Mouse (Mus musculus) heart, postnatal 25 days (tissue): ENCODE data around the gene Slc16a1. TPM values are rescaled to one million over a fixed set of nuclear protein-coding genes. Genes with fewer than 3 reads are reported as not detected.
"Not testable (repeated sequence)": the region's sequence is repeated elsewhere in the genome, so short reads cannot be mapped to it uniquely, and the experiment has no call there.

Experiments used
- DNase-seq: peaks from one replicate; pipeline ENCODE4 v3.0.0; 2022; ENCODE audit warnings: low spot score
- intact Hi-C: fragments of 180-260 bp; cut with DNase I; formaldehyde crosslinking; loops from one replicate; pipeline ENCODE4 v1.15.1; 2025
- total RNA-seq, 2 experiments: library from RNA; stranded (reverse); gene quantifications; 2 replicates each; pipeline ENCODE4 v1.2.3; 2021

Slc16a1 gene
- total RNA-seq, 2 experiments from 2014 or later = 166 to 175 TPM

DNA sequence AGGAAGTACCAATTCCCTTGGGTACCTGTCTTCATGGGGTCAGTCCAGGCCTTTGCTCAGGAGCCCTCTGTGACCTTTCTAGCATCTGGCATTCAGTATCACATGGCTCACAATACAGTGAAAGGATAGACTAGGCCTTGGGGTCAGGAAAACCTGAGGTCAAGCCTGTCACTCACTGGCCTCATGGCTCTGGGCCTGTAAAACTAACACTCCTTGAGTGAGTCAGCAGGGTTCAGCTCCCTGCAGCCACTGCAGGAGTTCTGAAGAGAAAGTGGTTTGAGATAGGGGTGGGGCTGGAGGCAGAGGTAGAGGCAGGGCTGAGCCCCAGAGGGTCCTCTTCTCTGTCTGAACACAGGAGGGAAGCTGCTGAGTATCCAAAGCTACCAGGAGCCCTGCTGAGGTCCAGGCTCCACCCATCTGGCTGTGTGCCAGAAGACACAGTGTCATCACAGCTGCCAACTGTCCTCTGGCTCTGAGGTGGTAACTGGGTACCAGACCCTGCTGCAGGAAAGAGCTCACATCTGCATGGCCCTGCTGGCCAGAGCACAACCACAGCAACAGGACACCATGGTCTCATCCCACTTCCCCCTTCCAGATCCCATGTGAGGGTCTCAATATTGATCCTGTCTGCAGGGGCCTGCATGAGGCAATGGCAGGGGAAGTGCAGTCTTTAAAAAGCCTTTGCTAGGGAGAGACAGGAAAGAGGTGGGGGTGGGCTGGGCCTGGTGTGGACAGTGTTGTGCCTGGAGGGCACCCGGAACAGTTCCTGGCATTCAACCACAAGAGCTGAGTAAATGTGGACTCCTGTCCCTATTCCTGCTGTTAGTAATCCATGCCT, 31.9 kb downstream of the Slc16a1 start:
- intact Hi-C loops, DNase-seq: not testable (repeated sequence)

DNA sequence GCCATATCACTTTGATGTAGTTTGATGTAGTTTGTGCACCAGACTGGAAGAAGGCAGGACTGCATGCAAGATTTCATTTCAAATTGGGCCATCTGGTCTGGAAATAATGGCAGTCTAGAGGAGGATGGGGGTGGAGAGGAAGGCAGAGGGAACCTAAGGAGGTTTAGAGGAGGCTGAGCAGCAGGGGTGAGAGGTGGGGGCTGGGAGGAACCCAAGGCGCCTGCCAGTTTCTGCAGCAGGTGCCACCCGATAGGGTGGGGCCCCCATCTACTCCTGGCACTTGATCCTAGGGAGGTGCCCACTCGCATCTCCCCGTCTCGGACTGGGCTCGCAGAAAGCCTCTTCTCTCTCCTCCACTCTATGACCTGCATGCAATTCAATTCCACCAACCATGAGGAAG, 33.1 kb downstream of the Slc16a1 start:
- DNase-seq = no peak
- intact Hi-C loops = no loop called here

DNA sequence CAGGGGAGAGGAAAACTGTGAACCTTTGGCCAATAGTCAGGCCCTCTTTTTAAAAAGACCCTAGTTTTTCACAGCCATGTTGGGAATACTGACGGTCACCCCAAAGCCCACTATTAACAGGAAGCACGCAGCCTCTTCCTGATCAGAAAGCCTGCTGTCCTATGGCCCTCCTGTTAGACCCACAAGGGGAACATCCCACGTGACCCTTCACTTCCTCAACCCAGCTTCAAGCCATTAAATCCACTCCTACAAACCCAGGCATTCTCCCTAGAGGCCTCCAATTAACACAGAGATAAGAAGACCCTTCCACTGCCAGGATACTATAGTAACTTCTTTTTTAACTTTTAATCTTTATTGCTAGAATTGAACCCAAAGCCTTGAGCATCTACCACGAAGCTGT, 33.6 kb downstream of the Slc16a1 start:
- intact Hi-C loops = no loop called here
- DNase-seq = no peak

DNA sequence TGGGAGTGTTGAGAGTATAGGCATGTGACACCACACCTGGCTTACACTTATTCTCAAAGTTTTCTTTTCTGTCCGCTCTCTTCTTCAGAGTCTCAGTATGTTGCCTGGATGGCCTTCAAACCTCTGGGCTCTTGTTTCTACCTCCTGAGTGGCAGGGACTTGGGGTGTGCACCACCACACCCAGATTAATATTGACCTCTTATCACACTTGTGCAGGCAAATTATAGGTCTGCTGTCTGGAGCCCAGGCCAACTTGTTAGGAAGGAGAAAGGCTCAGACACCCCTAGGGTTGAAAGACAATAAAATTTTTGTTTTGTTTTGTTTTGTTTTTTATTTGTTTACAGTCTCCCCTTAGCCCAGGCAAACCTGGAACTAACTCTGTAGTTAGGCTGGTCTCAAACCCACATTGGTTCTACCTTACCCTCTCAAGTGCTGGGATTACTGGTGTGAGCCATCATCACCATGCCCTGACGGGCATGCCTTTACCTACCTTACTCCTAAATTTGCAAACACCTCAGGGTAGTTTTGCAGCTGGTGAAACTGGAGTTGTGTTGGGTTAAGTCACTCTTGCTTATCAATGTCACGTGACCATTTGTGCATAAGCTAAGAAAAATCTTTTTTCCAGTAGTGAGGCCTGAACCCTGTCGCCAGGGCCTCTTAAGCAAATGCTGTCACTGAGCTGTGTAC, 35.3 kb downstream of the Slc16a1 start:
- intact Hi-C loops = loop anchor here (2.0 kb wide), 1 partner anchor 133 kb away; no protein-coding TSS in a partner anchor
- DNase-seq = no peak

DNA sequence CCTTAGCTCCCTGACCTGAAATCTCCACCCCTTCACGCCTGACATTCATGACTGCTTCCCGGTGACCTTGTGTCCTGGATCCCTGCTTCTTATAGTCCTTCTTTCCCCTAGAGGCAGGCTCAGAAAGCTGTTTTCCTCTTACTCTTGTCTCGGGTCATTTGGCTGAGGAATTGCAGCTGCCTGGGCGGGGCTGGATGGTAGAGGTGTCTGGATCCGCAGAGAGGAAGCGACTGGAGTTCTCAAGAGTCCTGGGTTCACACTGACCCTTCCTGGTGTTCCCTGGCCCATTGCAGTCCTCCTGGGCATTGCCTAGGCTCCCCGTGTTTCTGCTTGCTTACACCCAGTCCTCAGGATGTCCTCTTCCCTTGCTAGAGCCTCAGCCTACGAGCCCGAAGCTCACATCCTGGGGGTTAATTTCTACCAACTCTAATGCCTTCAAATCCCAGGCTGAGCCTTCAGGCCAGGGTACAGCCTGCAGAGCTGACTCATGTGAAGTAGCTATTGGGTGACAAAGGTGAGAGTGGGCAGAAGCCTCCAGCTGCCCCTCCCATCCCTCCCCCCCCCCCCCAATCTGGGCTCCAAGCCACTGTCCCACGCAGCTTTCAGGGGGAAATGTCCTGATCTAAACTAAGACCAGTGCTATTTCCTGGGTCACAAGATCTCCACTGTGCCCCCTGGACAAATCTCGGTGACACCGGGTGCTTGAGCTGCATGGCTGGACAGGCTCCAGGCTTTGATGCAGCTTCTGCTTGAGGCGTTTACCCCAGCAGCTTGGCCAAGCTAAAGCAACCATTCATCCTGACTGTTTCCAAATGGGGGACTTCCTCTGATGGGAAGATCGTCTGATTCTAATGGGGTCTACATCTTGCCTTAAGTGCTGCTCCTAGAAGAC, 36.1 kb downstream of the Slc16a1 start:
- DNase-seq = peak; percentile 31
- intact Hi-C loops = loop anchor here (1.0 to 2.0 kb wide), 2 partner anchors 30 to 134 kb away; no protein-coding TSS in a partner anchor

DNA sequence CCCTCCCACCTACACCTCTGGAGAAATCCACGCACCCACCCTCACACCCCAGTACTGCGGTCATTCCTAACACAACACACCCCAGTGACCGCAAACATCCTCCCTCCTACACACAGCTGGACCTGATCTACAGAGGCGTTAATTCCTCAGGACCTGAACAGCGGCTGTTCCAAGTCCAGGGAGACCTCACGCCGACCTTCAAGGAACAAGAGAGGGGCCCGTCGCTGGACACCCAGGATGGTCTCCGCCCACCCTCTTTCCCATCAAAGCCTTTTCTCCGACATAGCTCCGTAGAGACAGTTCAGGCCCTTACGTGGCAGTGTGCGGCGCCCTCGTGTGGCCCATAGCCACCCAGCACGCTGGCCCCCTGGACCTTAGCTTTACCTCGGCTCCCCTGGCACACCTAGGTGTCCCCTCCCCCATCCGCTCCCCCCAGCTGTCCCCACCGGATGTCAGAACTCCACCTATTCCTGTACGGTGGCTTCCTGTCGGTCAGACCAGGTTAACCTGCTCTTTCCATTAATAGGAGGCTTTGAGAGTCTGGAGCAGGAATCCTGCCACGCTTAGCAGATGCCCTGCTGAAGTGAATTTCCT, 36.9 kb downstream of the Slc16a1 start:
- intact Hi-C loops = loop anchor here (1.0 to 2.0 kb wide), 2 partner anchors 31 to 135 kb away; no protein-coding TSS in a partner anchor

DNA sequence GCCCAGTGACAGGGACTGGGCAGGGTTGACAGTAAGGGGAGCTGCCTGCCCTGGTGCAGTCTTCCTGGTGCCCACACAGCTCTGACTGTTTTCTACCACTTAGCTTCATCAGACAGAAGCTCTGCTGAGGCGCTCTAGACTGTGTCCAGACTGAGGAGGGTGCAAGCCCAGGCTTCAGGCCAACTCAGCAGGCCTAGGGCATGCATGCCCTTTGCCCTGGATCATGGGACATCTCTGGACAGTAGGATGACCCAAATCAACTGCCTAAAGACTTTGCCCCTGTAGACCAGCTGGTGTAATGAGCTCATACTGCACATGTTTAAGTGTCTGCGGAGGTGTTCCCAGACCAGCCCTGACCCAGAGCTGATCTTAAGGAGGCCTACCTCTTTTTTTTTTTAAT, 39.3 kb downstream of the Slc16a1 start:
- intact Hi-C loops = no loop called here
- DNase-seq = no peak

More for the DNA sequence above, 36.9 kb downstream of the Slc16a1 start:
- peak; percentile 59 for DNase-seq

DNA sequence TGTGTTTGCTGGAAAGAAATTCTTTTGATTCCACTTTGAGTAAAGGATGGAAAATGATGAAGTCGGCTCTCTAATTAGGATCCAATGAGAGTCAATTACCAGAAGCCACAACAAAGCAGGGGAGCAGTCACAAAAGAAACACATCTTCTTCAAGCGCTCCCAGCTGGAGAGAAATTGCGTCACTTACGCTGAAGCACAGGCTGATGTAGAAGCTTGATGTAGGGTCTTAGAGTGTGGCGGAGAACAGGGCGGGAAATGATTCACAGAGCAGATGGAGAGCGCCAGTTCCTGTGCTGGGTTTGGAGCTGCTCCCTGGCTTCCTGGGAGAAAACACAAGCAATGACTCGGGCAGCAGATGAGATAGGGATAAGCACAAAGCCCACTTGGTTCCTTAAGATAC, 40.4 kb downstream of the Slc16a1 start:
- DNase-seq = no peak
- intact Hi-C loops = no loop called here

DNA sequence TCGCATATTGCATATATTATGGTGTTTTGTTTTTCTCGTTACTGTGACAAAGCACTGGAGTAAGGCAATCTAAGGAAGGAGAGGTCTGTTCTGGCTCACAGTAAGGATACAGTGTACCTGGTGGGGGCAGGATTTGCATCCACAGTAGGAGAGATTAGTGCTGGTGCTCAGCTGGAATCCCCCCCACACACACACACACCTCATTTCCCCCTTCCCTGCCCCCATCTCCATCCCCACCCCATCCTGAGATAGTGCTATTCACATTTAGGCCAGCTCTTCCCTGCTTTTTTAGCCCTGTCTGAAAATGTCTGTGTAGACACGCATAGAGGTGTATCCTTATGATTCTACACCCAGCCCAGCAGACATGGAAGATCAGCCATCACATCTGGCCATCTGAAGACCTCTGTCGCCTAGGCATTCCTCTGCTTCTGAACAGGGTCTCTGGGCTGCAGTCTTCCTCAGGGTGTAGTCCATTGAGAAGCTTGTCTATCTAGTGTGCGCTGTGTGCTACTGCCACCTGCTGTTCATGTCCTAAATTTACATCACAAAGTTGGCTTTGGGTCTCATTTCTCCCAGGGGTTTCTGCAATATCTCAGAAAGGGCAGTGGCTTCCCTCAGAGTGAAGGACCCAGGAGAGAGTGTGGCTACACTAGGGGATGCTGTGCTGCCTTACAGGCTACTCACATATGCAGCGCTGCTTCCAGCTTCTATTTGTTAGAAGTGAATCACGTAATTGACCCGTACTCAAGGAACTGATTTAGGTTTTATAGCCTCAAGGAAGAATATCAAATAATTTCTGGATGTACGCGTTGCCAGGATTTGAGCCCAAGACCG, 44.4 kb downstream of the Slc16a1 start:
- DNase-seq = no peak
- intact Hi-C loops = loop anchor here (1.0 to 5.0 kb wide), 3 partner anchors 142 to 236 kb away; no protein-coding TSS in a partner anchor

DNA sequence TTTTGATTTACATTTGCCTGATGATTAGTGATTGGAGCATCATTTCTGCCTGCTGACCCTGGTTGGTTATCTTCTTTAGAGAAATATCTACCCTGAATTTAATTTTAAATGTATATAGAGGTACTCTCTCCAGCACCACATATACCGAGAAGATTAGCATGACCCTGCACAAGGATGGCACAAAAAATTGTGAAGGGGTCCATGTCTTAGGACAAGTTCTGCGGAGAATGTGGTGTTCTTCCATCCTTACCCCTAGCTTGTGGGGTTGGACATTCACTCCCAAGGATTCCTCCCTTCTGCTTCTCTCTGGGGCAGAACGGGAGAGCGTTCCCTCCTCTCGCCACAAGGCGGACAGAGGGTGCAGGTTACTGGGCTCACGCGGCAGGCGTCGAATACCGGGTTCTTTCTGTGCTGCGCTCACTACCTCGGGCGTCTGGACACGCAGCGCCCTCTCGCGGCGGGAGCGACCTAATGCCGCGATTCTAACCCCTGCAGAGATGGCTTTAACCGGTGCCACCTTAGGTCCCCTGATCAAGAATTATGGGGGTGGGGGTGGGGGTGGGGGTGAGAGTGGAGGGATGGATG, 62.4 kb downstream of the Slc16a1 start:
- peak; percentile 17 for DNase-seq
- intact Hi-C loops = no loop called here

DNA sequence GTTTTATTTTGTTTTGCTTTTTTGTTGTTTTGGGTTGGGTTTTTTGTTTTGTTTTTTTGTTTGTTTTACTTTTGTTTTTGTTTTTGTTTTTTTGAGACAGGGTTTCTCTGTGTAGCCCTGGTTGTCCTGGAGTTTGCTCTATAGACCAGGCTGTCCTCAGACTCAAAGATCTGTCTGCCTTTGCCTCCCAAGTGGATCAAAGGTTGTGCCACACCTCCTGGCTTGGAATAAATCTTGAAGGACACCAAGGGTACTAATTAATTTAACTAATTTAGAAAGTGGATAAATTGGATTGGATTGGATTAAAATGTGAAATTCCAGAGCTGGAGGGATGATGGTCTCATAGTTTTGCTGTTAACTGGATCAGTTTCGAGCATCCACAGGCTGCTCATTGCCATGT, 63.3 kb downstream of the Slc16a1 start:
- intact Hi-C loops = no loop called here
- DNase-seq = no peak

DNA sequence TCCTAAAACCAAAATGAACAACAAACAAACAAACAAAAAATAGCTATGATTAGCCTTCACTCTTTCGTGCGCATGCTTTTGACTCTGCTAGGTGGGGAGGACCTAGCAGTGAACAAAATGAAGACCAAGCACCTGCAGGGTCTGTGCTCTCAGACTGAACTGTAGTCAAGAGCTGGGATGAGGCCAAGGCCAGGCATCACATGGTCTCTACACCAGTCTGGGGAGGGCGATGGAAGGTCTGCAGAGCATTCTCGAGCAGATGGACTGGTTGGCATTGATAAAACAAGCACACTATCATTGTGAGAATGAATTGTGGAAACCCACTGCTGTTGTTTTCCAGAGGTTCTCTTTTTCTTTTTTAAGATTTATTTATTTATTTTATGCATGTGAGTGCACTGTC, 65.5 kb downstream of the Slc16a1 start:
- intact Hi-C loops = no loop called here
- no peak for DNase-seq

DNA sequence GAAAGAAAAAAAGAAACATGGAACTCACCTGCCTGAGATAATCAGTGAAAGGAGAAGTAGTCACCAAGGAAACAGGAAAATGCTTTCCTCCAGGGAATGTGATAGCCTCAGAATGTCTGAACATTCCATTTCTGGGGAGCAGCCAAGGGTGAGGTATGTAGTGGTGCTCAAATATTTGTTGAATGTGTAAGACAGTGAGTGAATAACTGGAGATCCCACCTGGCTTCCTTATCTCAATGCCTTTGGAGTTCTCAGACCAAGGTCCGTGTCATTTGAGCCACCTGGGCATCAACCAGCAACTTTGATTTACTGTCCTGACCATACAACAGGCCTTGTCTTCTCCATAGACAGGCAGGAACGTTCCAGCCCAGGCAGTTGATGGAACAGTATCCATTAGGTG, 68.0 kb downstream of the Slc16a1 start:
- no peak for DNase-seq
- intact Hi-C loops = no loop called here

DNA sequence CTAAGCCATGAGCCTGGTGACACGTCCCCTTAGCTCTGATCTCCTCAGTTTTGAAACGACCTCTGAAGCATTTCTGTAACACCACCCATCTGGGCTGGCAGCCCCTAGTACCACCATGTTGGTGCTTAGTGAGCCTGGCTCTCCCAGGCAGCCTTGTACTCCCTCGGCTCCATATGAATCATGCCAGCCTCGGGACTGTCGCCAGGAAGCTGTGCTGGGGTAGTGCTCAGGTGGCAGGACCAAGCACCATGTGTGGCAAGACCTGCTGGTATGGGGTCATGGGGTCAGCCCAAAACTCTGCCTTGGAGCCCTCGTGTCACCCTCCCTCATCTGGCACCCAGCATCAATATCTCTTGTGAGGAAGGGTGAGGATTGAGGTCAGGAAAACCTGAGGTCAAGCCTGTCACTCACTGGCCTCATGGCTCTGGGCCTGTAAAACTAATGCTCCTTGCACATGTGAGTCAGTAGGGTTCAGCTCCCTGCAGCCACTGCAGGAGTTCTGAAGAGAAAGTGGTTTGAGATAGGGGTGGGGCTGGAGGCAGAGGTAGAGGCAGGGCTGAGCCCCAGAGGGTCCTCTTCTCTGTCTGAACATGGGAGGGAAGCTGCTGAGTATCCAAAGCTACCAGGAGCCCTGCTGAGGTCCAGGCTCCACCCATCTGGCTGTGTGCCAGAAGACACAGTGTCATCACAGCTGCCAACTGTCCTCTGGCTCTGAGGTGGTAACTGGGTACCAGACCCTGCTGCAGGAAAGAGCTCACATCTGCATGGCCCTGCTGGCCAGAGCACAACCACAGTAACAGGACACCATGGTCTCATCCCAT, 68.7 kb downstream of the Slc16a1 start:
- DNase-seq, intact Hi-C loops: not testable (repeated sequence)

DNA sequence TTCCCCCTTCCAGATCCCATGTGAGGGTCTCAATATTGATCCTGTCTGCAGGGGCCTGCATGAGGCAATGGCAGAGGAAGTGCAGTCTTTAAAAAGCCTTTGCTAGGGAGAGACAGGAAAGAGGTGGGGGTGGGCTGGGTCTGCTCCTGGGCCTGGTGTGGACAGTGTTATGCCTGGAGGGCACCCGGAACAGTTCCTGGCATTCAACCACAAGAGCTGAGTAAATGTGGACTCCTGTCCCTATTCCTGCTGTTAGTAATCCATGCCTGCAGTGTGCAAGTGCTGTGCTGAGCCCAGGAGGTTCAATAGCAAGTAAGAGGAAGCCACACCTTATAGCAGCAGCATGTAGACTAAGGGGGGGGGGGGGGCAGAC, 69.3 kb downstream of the Slc16a1 start:
- DNase-seq, intact Hi-C loops: not testable (repeated sequence)
